Mouse (Mus musculus) C2C12 (cell line): ENCODE data around the gene Cox17. TPM values are rescaled to one million over a fixed set of nuclear protein-coding genes. Genes with fewer than 3 reads are reported as not detected.

Experiments used
- H3K27me3 ChIP-seq: one replicate; pipeline ENCODE4 v1.6.1; 2011; ENCODE audit not compliant: control insufficient read depth, insufficient read depth, insufficient read length
- H3K36me3 ChIP-seq: one replicate; pipeline ENCODE4 v1.6.1; 2011; ENCODE audit not compliant: control insufficient read depth, insufficient read depth
- H3K4me3 ChIP-seq: one replicate; pipeline ENCODE4 v1.5.1; 2011; ENCODE audit warnings: mild to moderate bottlenecking, control low read depth; ENCODE audit not compliant: poor library complexity, insufficient read depth, severe bottlenecking
- H3K79me2 ChIP-seq: one replicate; pipeline ENCODE4 v1.6.1; 2011; ENCODE audit not compliant: control insufficient read depth, insufficient read depth
- H3K79me3 ChIP-seq: one replicate; pipeline ENCODE4 v1.6.1; 2011; ENCODE audit warnings: low read depth, control low read depth
- H3ac ChIP-seq: one replicate; pipeline ENCODE3; 2011; ENCODE audit warnings: low read depth; ENCODE audit not compliant: control insufficient read depth, insufficient read length
- CEBPB ChIP-seq: IDR thresholded peaks from one replicate; pipeline ENCODE4 v1.6.1; 2011; ENCODE audit warnings: low read depth, mild to moderate bottlenecking, control low read depth, moderate library complexity
- CTCF ChIP-seq: IDR thresholded peaks from one replicate; pipeline ENCODE4 v1.5.1; 2011; ENCODE audit not compliant: control insufficient read depth, insufficient read depth, insufficient read length
- FOSL1 ChIP-seq: IDR thresholded peaks from one replicate; pipeline ENCODE4 v1.8.0; 2011; ENCODE audit warnings: mild to moderate bottlenecking, low read length; ENCODE audit not compliant: poor library complexity, insufficient read depth, severe bottlenecking
- MAX ChIP-seq: IDR thresholded peaks from one replicate; pipeline ENCODE4 v1.6.1; 2011; ENCODE audit warnings: mild to moderate bottlenecking, control low read depth
- MYOD1 ChIP-seq: IDR thresholded peaks from one replicate; pipeline ENCODE4 v1.6.1; 2011; ENCODE audit warnings: low read depth; ENCODE audit not compliant: control insufficient read depth, insufficient read length
- MYOG ChIP-seq: IDR thresholded peaks from one replicate; pipeline ENCODE4 v1.6.1; 2011; ENCODE audit not compliant: control insufficient read depth, insufficient read length; ENCODE audit errors: extremely low read depth
- USF1 ChIP-seq: IDR thresholded peaks from one replicate; pipeline ENCODE4 v1.6.1; 2011; ENCODE audit warnings: low read depth, mild to moderate bottlenecking, control low read depth, moderate library complexity
- polyA plus RNA-seq: library from polyadenylated mRNA; unstranded; fragments of >200 nt; fragmentation: generic; extraction: Trizol; gene quantifications from one replicate; pipeline ENCODE4 v1.2.1, GENCODE M21; 2012; ENCODE audit warnings: missing spikeins

Cox17 gene
- polyA plus RNA-seq, 1 experiment = 404 TPM

DNA sequence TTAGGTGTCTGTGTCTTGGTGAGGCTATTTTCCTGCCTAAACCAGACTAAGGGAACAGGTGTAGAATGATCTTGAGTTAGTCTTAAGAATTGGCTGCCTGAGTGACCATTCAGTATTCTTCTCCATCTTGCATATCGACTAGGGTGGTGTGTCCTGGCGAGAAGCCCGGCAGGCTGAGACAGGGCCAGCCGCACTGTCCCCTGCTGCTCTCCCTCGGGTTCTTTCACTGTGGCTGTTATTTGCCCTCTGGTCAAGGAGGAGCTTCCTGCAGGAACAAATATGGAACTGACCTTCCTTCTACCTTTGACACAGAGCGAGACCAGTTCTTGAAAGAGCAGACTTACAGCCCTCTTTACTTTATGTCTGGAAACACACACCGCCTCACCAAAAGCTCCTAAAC is 5.2 kb downstream of the Cox17 start:
- H3K79me3 ChIP-seq = peaks cover 20% of the 10 kb centered on the region
- peaks cover 35% of the 10 kb centered on the region for H3K79me2 ChIP-seq
- H3K36me3 ChIP-seq = peaks cover 50% of the 10 kb centered on the region
- H3K27me3 ChIP-seq = no peaks in the 10 kb centered on the region
- TF ChIP-seq MAX = no peak
- TF ChIP-seq USF1 = no peak
- no peak for TF ChIP-seq MYOG
- no peak for TF ChIP-seq MYOD1
- no peak for TF ChIP-seq CTCF
- no peak for TF ChIP-seq FOSL1
- no peak for TF ChIP-seq CEBPB
- H3ac ChIP-seq = no peak overlapping the region
- no peak overlapping the region for H3K4me3 ChIP-seq

- Histone ChIP-seq H3K27me3 (no peaks in the 10 kb centered on the region), H3K36me3 (peaks cover 50% of the 10 kb centered on the region), H3K79me3 (peaks cover 12% of the 10 kb centered on the region), H3K4me3 (no peak overlapping the region), H3ac (no peak overlapping the region), H3K79me2 (peaks cover 27% of the 10 kb centered on the region)
- TF ChIP-seq FOSL1 (no peak), MYOD1 (no peak), CEBPB (no peak), CTCF (no peak), MAX (no peak), MYOG (no peak), USF1 (no peak)
These were observed 6.1 kb downstream of the Cox17 start for GRCm38 (mm10) chr16:38352851-38353250.

GRCm38 (mm10) chr16:38353642-38354041 is 6.9 kb downstream of the Cox17 start:
- Histone ChIP-seq H3K36me3 (peaks cover 43% of the 10 kb centered on the region), H3ac (no peak overlapping the region)

GRCm38 (mm10) chr16:38354185-38354913 is 7.6 kb downstream of the Cox17 start:
- peaks cover 36% of the 10 kb centered on the region for H3K36me3 ChIP-seq
- peaks cover 12% of the 10 kb centered on the region for H3K79me2 ChIP-seq
- no peaks in the 10 kb centered on the region for H3K79me3 ChIP-seq
- no peak overlapping the region for H3ac ChIP-seq
- TF ChIP-seq USF1 = no peak
- TF ChIP-seq CTCF = no peak
- no peak for TF ChIP-seq CEBPB
- no peak for TF ChIP-seq MAX
- TF ChIP-seq MYOG = no peak
- no peak for TF ChIP-seq FOSL1
- TF ChIP-seq MYOD1 = no peak
- no peak overlapping the region for H3K4me3 ChIP-seq
- no peaks in the 10 kb centered on the region for H3K27me3 ChIP-seq

More at GRCm38 (mm10) chr16:38353642-38354041, 6.9 kb downstream of the Cox17 start:
- TF ChIP-seq CTCF (no peak), MYOG (no peak), USF1 (no peak), FOSL1 (no peak)
- Histone ChIP-seq H3K27me3 (no peaks in the 10 kb centered on the region), H3K79me2 (peaks cover 19% of the 10 kb centered on the region), H3K79me3 (peaks cover 5% of the 10 kb centered on the region), H3K4me3 (no peak overlapping the region)

DNA sequence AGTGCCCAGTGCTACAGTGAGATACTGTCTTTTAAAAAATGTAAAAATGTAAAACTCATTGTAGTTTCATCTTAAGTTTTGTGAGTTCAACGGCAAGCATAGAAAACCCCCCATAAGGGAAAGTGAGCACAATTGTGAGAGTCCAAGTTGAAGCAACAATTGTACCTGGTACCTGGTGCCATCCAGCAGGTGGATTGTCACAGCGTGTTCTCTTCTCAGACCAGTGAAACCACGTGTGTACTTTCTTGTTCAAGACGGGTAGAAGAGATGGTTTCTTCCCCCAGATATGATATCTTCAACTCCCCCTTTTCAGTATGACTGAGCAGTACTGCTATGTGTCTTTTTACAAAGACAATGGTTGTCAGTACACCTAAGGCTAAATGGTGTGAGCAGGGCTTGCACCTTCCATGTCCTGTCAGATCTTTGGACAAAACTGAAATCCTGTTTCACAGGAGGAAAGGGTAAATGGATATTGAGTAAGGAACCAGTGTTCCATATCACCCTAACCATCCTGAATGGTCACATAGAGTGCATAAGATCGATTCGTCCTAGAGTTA is 11.5 kb downstream of the Cox17 start:
- Histone ChIP-seq H3K36me3 (peaks cover 5% of the 10 kb centered on the region), H3K79me2 (no peaks in the 10 kb centered on the region), H3K79me3 (no peaks in the 10 kb centered on the region), H3K27me3 (no peaks in the 10 kb centered on the region), H3ac (no peak overlapping the region), H3K4me3 (no peak overlapping the region)
- TF ChIP-seq USF1 = no peak
- no peak for TF ChIP-seq CTCF
- no peak for TF ChIP-seq MYOG
- TF ChIP-seq MAX = no peak
- no peak for TF ChIP-seq MYOD1
- TF ChIP-seq FOSL1 = no peak
- TF ChIP-seq CEBPB = no peak

DNA sequence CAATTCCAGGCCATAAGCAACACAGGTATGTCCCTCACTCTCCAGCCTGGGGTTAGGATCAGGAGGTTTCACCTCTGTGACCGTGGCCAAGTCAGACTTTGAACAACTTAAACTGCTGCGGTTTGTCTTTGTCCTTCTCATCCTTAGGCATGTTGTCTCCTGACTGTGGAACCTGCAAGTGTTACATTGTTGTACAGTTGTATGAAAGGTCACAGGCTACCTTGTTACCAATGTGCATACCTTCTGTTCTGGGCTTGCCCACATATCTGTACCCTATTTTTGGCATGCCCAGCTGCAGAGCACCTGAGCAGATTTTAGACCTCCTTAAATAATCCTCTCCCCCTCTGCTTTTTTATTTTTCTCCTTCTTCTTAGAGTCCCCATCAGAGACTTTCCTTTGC is 12.4 kb downstream of the Cox17 start:
- Histone ChIP-seq H3K4me3 (no peak overlapping the region), H3K36me3 (no peaks in the 10 kb centered on the region), H3ac (no peak overlapping the region), H3K27me3 (no peaks in the 10 kb centered on the region), H3K79me3 (no peaks in the 10 kb centered on the region), H3K79me2 (no peaks in the 10 kb centered on the region)
- TF ChIP-seq CTCF (no peak), USF1 (no peak), CEBPB (no peak), FOSL1 (no peak), MYOD1 (no peak), MAX (no peak), MYOG (no peak)
